Mouse (Mus musculus) lung, adult 2 months (tissue): Measurements from ENCODE around the gene Tecr.

ENCODE experiments used
- CTCF ChIP-seq: fragments of 200-500 bp; IDR thresholded peaks from 2 replicates; pipeline ENCODE4 v1.5.1; 2011; ENCODE audit warnings: mild to moderate bottlenecking, low read length, control low read depth; ENCODE audit not compliant: insufficient read depth
- POLR2A ChIP-seq: fragments of 200-500 bp; IDR thresholded peaks from 2 replicates; pipeline ENCODE4 v1.6.1; 2011; ENCODE audit warnings: low read depth, mild to moderate bottlenecking, control low read depth, low read length, borderline replicate concordance; ENCODE audit errors: extremely low read depth

DNA sequence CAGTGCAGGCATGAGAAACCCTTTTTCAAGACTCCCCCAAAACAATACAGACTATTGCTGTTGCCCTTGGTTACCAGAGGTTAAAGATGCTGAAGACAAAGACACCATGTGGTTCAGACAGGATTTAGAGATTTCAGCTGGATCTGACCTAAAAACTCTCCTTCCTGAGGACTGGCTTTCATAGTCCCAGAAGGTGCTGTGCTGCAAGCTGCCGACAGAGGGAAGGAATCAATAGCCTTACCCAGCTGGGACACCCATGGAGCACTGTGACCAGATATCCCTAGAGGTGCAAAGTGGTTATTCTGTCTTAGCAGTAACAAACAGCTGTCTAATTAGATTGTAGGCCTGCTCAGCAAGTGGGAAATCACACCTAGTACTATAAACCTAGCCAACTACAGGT, 9.6 kb downstream of the Tecr start:
- no peak for TF ChIP-seq CTCF
- TF ChIP-seq POLR2A: no peak
